Mouse (Mus musculus): ENCODE results near the gene Tmem50a. TPM values are rescaled to one million over a fixed set of nuclear protein-coding genes. Genes with fewer than 3 reads are reported as not detected.
A peak's percentile ranks its signal among the peaks of the same experiment; 100 is the strongest.

The Tmem50a gene
- polyA plus RNA-seq, 1 experiment, result 392 TPM

- peak; percentile 38 for TF ChIP-seq CTCF (IDR thresholded peaks at IDR 0.05; ENCODE audit: low read depth, low read length)
- TF ChIP-seq POLR2A (IDR thresholded peaks at IDR 0.05; ENCODE audit: borderline replicate concordance, low read depth, low read length), result no peak
- Histone ChIP-seq H3K27ac (ENCODE audit: insufficient read depth, low read depth, low read length) (peak overlapping the region; percentile 14; the same call in 1 of the 2 replicates), H3K4me3 (ENCODE audit: insufficient read depth, low read length) (no peak overlapping the region), H3K4me1 (ENCODE audit: control insufficient read depth, insufficient read depth, low read length) (peaks cover 19% of the 10 kb centered on the region)
These were observed 31.6 kb downstream of the Tmem50a start for GRCm38 (mm10) chr4:134883266-134883665.

GRCm38 (mm10) chr4:134880041-134880440, 34.8 kb downstream of the Tmem50a start:
- H3K4me3 ChIP-seq (ENCODE audit: insufficient read depth, low read length), result no peak overlapping the region
- no peak overlapping the region for H3K27ac ChIP-seq (ENCODE audit: insufficient read depth, low read depth, low read length)

GRCm38 (mm10) chr4:134879410-134879981, 35.3 kb downstream of the Tmem50a start:
- peak overlapping the region; percentile 40 for H3K4me3 ChIP-seq (ENCODE audit: insufficient read depth, low read length)
- TF ChIP-seq POLR2A (IDR thresholded peaks at IDR 0.05; ENCODE audit: borderline replicate concordance, low read depth, low read length) (no peak), CTCF (IDR thresholded peaks at IDR 0.05; ENCODE audit: low read depth, low read length) (peak; percentile 83)
- H3K27ac ChIP-seq (ENCODE audit: insufficient read depth, low read depth, low read length), result no peak overlapping the region
- H3K4me1 ChIP-seq (ENCODE audit: control insufficient read depth, insufficient read depth, low read length), result peaks cover 15% of the 10 kb centered on the region

More at GRCm38 (mm10) chr4:134880041-134880440, 34.8 kb downstream of the Tmem50a start:
- TF ChIP-seq CTCF (IDR thresholded peaks at IDR 0.05; ENCODE audit: low read depth, low read length) (peak; percentile 47; the same call in 1 of the 2 replicates), POLR2A (IDR thresholded peaks at IDR 0.05; ENCODE audit: borderline replicate concordance, low read depth, low read length) (no peak)
- peaks cover 19% of the 10 kb centered on the region for H3K4me1 ChIP-seq (ENCODE audit: control insufficient read depth, insufficient read depth, low read length)

GRCm38 (mm10) chr4:134876171-134876570, 38.7 kb downstream of the Tmem50a start:
- H3K4me1 ChIP-seq (ENCODE audit: control insufficient read depth, insufficient read depth, low read length), result peaks cover 6% of the 10 kb centered on the region
- TF ChIP-seq CTCF (IDR thresholded peaks at IDR 0.05; ENCODE audit: low read depth, low read length) (no peak), POLR2A (IDR thresholded peaks at IDR 0.05; ENCODE audit: borderline replicate concordance, low read depth, low read length) (no peak)

GRCm38 (mm10) chr4:134871950-134872349, 42.9 kb downstream of the Tmem50a start:
- TF ChIP-seq POLR2A (IDR thresholded peaks at IDR 0.05; ENCODE audit: borderline replicate concordance, low read depth, low read length) (no peak), CTCF (IDR thresholded peaks at IDR 0.05; ENCODE audit: low read depth, low read length) (no peak)
- Histone ChIP-seq H3K4me3 (ENCODE audit: insufficient read depth, low read length) (no peak overlapping the region), H3K4me1 (ENCODE audit: control insufficient read depth, insufficient read depth, low read length) (peaks cover 7% of the 10 kb centered on the region), H3K27ac (ENCODE audit: insufficient read depth, low read depth, low read length) (no peak overlapping the region)

More at GRCm38 (mm10) chr4:134876171-134876570, 38.7 kb downstream of the Tmem50a start:
- Histone ChIP-seq H3K4me3 (ENCODE audit: insufficient read depth, low read length) (no peak overlapping the region), H3K27ac (ENCODE audit: insufficient read depth, low read depth, low read length) (no peak overlapping the region)

- H3K4me3 ChIP-seq (ENCODE audit: insufficient read depth, low read length), result no peak overlapping the region
- no peak overlapping the region for H3K27ac ChIP-seq (ENCODE audit: insufficient read depth, low read depth, low read length)
- H3K4me1 ChIP-seq (ENCODE audit: control insufficient read depth, insufficient read depth, low read length), result peaks cover 7% of the 10 kb centered on the region
- TF ChIP-seq CTCF (IDR thresholded peaks at IDR 0.05; ENCODE audit: low read depth, low read length), result no peak
- no peak for TF ChIP-seq POLR2A (IDR thresholded peaks at IDR 0.05; ENCODE audit: borderline replicate concordance, low read depth, low read length)
These were observed 43.3 kb downstream of the Tmem50a start for GRCm38 (mm10) chr4:134871477-134871876.

- Histone ChIP-seq H3K27ac (ENCODE audit: insufficient read depth, low read depth, low read length) (no peak overlapping the region), H3K4me3 (ENCODE audit: insufficient read depth, low read length) (no peak overlapping the region), H3K4me1 (ENCODE audit: control insufficient read depth, insufficient read depth, low read length) (peaks cover 7% of the 10 kb centered on the region)
- TF ChIP-seq POLR2A (IDR thresholded peaks at IDR 0.05; ENCODE audit: borderline replicate concordance, low read depth, low read length) (no peak), CTCF (IDR thresholded peaks at IDR 0.05; ENCODE audit: low read depth, low read length) (no peak)
These were observed 44.9 kb downstream of the Tmem50a start for GRCm38 (mm10) chr4:134869815-134870375.

DNA sequence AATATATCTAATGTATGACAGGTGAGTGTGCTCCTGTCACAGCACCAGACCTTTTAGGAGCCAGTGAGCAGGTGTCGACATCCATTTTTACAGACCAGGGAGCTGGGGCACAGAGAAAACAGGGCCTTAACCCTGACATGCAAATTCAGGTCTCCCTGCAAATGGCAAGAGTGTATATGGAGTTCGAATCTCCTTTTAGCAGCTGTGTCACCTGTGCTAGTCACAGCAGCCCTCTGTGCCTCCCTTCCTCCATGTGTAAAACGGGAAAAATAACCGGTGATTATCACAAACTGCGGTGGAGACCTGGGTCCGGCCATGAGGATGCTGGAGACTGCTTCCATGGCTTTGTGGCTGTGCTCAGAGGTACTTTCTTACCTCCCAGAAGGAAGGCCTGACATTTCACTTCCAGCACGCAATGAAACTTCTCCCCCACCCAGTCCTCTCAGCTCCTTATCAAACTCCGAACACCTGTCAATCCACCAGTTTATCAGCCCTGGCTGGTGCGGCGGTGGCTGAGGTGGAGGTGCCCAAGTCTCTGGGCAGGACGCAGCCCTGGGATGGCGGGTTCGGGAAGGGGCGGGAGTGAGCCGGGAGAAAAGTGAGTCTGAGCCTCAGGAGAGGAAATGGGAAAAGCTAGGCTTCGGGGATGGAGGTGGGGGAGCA, 45.6 kb downstream of the Tmem50a start:
- no peak overlapping the region for H3K4me3 ChIP-seq (ENCODE audit: insufficient read depth, low read length)
- no peak overlapping the region for H3K27ac ChIP-seq (ENCODE audit: insufficient read depth, low read depth, low read length)
- H3K4me1 ChIP-seq (ENCODE audit: control insufficient read depth, insufficient read depth, low read length), result peaks cover 7% of the 10 kb centered on the region
- no peak for TF ChIP-seq CTCF (IDR thresholded peaks at IDR 0.05; ENCODE audit: low read depth, low read length)
- no peak for TF ChIP-seq POLR2A (IDR thresholded peaks at IDR 0.05; ENCODE audit: borderline replicate concordance, low read depth, low read length)

DNA sequence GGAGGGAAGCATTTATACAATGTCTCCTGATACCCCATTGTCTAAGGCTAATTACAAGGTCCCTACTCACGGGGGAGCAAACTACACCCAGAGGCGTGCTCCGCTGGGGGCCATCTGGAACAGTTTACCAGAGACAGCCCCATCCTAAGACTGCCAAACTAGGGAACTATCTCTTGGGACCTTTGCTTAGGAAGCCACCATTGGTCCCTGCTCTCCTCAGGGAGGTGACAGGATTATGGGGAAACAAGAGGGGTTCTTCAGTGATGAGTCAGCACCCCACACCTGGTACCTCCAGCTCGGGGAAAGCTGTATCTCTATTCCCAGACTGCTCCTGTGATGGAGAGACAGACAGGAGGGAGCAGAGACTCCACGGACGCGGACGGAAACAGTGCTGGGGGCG, 46.3 kb downstream of the Tmem50a start:
- Histone ChIP-seq H3K27ac (ENCODE audit: insufficient read depth, low read depth, low read length) (no peak overlapping the region), H3K4me3 (ENCODE audit: insufficient read depth, low read length) (no peak overlapping the region), H3K4me1 (ENCODE audit: control insufficient read depth, insufficient read depth, low read length) (peaks cover 7% of the 10 kb centered on the region)
- TF ChIP-seq POLR2A (IDR thresholded peaks at IDR 0.05; ENCODE audit: borderline replicate concordance, low read depth, low read length) (no peak), CTCF (IDR thresholded peaks at IDR 0.05; ENCODE audit: low read depth, low read length) (no peak)

DNA sequence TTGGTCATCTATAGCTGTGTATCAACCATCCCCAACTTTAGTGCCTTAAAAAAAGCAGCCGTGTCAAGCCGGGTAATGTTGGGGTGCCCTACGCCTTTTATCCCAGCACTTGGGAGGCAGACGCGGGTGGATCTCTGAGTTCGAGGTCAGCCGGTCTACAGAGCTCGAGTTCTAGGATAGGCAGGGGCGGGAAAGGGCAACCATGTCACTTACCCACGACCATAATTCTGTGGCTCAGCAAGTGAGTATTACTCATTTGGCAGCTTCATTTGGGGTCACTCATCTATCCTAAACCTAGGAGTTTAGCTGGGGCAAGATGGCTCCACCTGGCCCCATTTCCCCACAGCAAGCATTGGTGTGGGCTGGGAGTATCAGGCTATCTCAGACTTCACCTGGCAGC, 46.8 kb downstream of the Tmem50a start:
- Histone ChIP-seq H3K4me3 (ENCODE audit: insufficient read depth, low read length) (no peak overlapping the region), H3K4me1 (ENCODE audit: control insufficient read depth, insufficient read depth, low read length) (peaks cover 7% of the 10 kb centered on the region), H3K27ac (ENCODE audit: insufficient read depth, low read depth, low read length) (no peak overlapping the region)
- TF ChIP-seq CTCF (IDR thresholded peaks at IDR 0.05; ENCODE audit: low read depth, low read length) (no peak), POLR2A (IDR thresholded peaks at IDR 0.05; ENCODE audit: borderline replicate concordance, low read depth, low read length) (no peak)
